Mouse (Mus musculus): ENCODE data around the gene Trmt1. TPM values are rescaled to one million over a fixed set of nuclear protein-coding genes. Genes with fewer than 3 reads are reported as not detected.

The Trmt1 gene
- polyA plus RNA-seq, 1 experiment from 2014 or later: 73.3 TPM

DNA sequence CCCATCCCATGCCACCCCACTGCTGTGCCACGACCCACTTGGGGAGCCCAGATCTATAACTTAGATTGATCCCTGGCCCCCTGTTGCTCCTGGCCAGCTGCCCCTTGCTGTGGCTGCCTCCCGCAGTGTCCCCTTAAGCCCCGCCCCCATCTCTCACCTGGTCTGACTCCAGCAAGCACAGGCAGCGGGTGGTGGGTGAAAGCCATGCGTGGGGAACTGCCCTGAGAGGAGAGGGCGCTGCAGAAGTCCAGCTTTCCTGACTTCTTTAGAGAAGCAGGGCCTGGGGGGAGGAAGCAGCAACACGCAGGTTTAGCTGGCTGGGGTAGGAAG, 37.4 kb downstream of the Trmt1 start:
- Histone ChIP-seq H3K4me1 (replicated peaks; ENCODE audit: control insufficient read depth, insufficient read depth, low read length) (peaks cover 47% of the 10 kb centered on the region), H3K36me3 (ENCODE audit: control insufficient read depth, insufficient read depth) (peaks cover 16% of the 10 kb centered on the region), H3K27ac (ENCODE audit: low read length) (peak overlapping the region; percentile 93), H3K9me3 (ENCODE audit: control insufficient read depth, low read length) (no peaks in the 10 kb centered on the region), H3K4me2 (ENCODE audit: low read length) (no peak overlapping the region), H3K9ac (replicated peaks; ENCODE audit: low read depth, low read length) (peak overlapping the region; percentile 14), H3K4me3 (replicated peaks; ENCODE audit: low read length) (no peak overlapping the region), H3K27me3 (replicated peaks; ENCODE audit: control insufficient read depth, insufficient read depth, low read length) (no peaks in the 10 kb centered on the region)
- no peak for ATAC-seq
- WGBS: 25% methylated on average over 7 of the region's 7 CpGs

DNA sequence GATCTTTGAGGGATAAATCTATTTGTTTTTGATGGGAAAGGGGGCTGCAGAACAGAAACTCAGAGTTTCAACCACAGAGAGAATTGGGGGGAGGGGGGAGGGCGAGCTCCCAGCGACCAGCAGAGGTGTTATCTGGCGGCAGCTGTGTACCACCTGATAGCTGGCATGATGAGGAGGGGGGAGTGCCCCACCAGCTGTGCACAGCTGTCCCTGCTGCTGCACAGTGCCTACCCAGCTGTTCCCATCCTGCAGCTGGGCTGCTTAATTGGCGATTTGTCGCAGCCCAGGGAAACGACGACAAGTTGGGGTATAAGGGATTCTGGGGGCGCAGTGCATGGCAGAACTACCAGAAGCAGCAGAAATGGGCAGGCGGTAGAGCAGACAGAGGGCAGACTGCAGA, 38.6 kb downstream of the Trmt1 start:
- 47% methylated on average over 9 of the region's 9 CpGs for WGBS
- ATAC-seq: no peak
- Histone ChIP-seq H3K9me3 (ENCODE audit: control insufficient read depth, low read length) (no peaks in the 10 kb centered on the region), H3K36me3 (ENCODE audit: control insufficient read depth, insufficient read depth) (peaks cover 11% of the 10 kb centered on the region), H3K4me1 (replicated peaks; ENCODE audit: control insufficient read depth, insufficient read depth, low read length) (peaks cover 57% of the 10 kb centered on the region), H3K4me2 (ENCODE audit: low read length) (no peak overlapping the region), H3K27me3 (replicated peaks; ENCODE audit: control insufficient read depth, insufficient read depth, low read length) (no peaks in the 10 kb centered on the region), H3K4me3 (replicated peaks; ENCODE audit: low read length) (no peak overlapping the region), H3K27ac (ENCODE audit: low read length) (peak overlapping the region; percentile 93), H3K9ac (replicated peaks; ENCODE audit: low read depth, low read length) (no peak overlapping the region)

DNA sequence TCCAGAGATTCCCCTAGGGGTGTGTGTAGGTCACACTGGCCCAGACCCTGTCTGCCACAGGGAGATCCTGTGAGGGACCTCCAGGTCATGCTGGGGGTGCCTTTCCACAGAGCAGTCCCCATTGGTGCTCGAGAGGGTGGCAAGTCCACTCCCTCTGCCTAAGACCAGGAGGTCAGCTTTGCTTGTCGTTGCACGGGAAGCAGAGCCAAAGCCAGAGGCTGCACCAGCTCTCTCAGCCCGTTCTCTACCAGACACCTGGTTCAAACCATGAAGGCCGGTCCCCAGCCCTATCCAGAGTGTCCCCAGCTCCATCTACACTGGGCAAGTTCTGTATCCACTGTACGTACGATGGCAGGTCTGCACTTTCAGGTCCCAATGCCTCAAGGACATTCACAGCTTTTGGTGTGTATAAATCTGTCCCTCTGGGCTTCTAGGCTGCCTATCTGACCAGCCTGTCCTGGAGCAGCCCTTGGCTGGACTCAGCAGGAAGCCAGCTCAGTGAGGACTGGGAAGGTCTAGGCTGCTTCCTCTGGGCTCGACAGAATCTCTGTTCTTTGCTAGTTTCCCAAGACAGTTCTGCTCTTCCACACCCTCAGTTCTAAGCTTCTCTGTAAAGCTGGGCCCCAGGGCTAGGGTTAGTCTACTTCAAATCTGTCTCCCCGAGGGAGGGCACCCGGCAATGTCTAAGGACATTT, 39.3 kb downstream of the Trmt1 start:
- WGBS: 57% methylated on average over 10 of the region's 10 CpGs
- H3K36me3 ChIP-seq (ENCODE audit: control insufficient read depth, insufficient read depth): peaks cover 11% of the 10 kb centered on the region
- H3K4me2 ChIP-seq (ENCODE audit: low read length): no peak overlapping the region
- H3K4me1 ChIP-seq (replicated peaks; ENCODE audit: control insufficient read depth, insufficient read depth, low read length): peaks cover 64% of the 10 kb centered on the region
- no peaks in the 10 kb centered on the region for H3K27me3 ChIP-seq (replicated peaks; ENCODE audit: control insufficient read depth, insufficient read depth, low read length)
- H3K9ac ChIP-seq (replicated peaks; ENCODE audit: low read depth, low read length): peak overlapping the region; percentile 32
- no peaks in the 10 kb centered on the region for H3K9me3 ChIP-seq (ENCODE audit: control insufficient read depth, low read length)
- no peak for ATAC-seq
- H3K27ac ChIP-seq (ENCODE audit: low read length): peak overlapping the region; percentile 93
- no peak overlapping the region for H3K4me3 ChIP-seq (replicated peaks; ENCODE audit: low read length)

DNA sequence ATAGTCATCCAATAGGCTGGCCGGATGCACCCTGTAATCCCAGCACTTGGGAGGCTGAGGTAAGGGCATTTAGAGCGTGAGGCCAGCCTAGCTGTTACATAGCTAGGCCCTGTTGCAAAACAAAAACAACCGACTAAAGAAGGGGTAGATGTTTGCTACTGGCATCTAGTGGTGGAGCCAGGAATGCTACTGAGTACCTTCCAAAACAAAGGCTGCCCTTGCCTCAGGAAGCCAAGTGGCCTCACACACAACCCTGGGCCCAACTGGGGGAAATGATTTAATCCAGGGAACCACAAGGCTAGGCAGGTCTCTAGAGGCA, 39.8 kb downstream of the Trmt1 start:
- H3K27me3 ChIP-seq (replicated peaks; ENCODE audit: control insufficient read depth, insufficient read depth, low read length): no peaks in the 10 kb centered on the region
- peaks cover 69% of the 10 kb centered on the region for H3K4me1 ChIP-seq (replicated peaks; ENCODE audit: control insufficient read depth, insufficient read depth, low read length)
- no peak overlapping the region for H3K4me3 ChIP-seq (replicated peaks; ENCODE audit: low read length)
- ATAC-seq: no peak
- no peak overlapping the region for H3K4me2 ChIP-seq (ENCODE audit: low read length)
- 6% methylated on average over 3 of the region's 3 CpGs for WGBS
- H3K27ac ChIP-seq (ENCODE audit: low read length): peak overlapping the region; percentile 93
- H3K9me3 ChIP-seq (ENCODE audit: control insufficient read depth, low read length): no peaks in the 10 kb centered on the region
- peaks cover 11% of the 10 kb centered on the region for H3K36me3 ChIP-seq (ENCODE audit: control insufficient read depth, insufficient read depth)
- no peak overlapping the region for H3K9ac ChIP-seq (replicated peaks; ENCODE audit: low read depth, low read length)

DNA sequence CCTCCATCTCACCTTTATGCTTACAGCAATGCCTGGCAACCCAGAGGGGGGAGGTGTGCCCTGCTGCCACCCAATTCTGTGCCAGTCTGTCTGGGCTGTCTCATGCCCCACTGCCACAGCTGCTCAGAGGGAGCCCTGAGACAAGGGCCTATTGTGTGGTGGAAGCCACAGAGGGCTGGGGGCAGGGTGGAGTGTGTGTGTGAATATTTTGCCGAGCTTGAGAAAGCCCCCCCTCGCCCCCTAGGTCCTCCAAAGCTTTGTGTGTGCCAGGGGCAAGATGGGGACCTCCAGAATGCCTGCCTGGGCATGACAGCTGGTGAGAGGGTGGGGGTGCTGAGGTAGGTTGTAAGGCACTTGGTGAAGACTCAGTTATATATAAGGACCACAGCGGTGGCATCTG, 42.4 kb downstream of the Trmt1 start:
- no peaks in the 10 kb centered on the region for H3K27me3 ChIP-seq (replicated peaks; ENCODE audit: control insufficient read depth, insufficient read depth, low read length)
- H3K9ac ChIP-seq (replicated peaks; ENCODE audit: low read depth, low read length): peak overlapping the region; percentile 31; the same call in 1 of the 2 replicates
- ATAC-seq: peak; percentile 75
- H3K9me3 ChIP-seq (ENCODE audit: control insufficient read depth, low read length): no peaks in the 10 kb centered on the region
- no peak overlapping the region for H3K4me2 ChIP-seq (ENCODE audit: low read length)
- no peak overlapping the region for H3K4me3 ChIP-seq (replicated peaks; ENCODE audit: low read length)
- WGBS: 31% methylated on average over 3 of the region's 3 CpGs
- H3K36me3 ChIP-seq (ENCODE audit: control insufficient read depth, insufficient read depth): peaks cover 9% of the 10 kb centered on the region
- H3K4me1 ChIP-seq (replicated peaks; ENCODE audit: control insufficient read depth, insufficient read depth, low read length): peaks cover 83% of the 10 kb centered on the region
- peak overlapping the region; percentile 95 for H3K27ac ChIP-seq (ENCODE audit: low read length)

DNA sequence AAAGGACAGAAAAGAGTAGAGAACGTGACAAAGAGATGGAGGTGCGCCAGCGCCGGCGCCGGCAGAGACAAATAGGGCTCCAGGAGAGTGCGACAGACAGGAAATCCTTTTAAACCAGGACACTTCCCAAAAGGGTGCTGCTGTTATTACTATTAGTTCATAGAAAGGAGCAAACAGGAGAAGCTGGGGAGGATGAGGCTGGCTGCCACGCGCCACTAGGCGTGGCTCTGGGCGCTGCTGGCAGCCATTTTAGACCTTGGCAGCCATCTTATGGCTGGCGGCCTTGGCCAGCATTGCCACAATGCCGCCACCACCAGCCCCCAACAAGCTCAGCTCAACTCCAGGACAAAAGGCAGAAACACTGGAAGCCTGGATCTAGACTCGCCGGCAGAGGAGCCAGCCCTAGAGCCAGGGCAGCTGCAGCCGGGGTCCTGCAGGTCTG, 43.8 kb downstream of the Trmt1 start:
- H3K4me1 ChIP-seq (replicated peaks; ENCODE audit: control insufficient read depth, insufficient read depth, low read length): peaks cover 83% of the 10 kb centered on the region
- peak; percentile 21; the same call in 1 of the 2 replicates for ATAC-seq
- H3K27me3 ChIP-seq (replicated peaks; ENCODE audit: control insufficient read depth, insufficient read depth, low read length): no peaks in the 10 kb centered on the region
- WGBS: 66% methylated on average over 16 of the region's 16 CpGs
- H3K36me3 ChIP-seq (ENCODE audit: control insufficient read depth, insufficient read depth): peaks cover 9% of the 10 kb centered on the region
- H3K4me3 ChIP-seq (replicated peaks; ENCODE audit: low read length): no peak overlapping the region
- peak overlapping the region; percentile 57 for H3K9ac ChIP-seq (replicated peaks; ENCODE audit: low read depth, low read length)
- H3K27ac ChIP-seq (ENCODE audit: low read length): peak overlapping the region; percentile 95
- peak overlapping the region; percentile 40 for H3K4me2 ChIP-seq (ENCODE audit: low read length)
- no peaks in the 10 kb centered on the region for H3K9me3 ChIP-seq (ENCODE audit: control insufficient read depth, low read length)

DNA sequence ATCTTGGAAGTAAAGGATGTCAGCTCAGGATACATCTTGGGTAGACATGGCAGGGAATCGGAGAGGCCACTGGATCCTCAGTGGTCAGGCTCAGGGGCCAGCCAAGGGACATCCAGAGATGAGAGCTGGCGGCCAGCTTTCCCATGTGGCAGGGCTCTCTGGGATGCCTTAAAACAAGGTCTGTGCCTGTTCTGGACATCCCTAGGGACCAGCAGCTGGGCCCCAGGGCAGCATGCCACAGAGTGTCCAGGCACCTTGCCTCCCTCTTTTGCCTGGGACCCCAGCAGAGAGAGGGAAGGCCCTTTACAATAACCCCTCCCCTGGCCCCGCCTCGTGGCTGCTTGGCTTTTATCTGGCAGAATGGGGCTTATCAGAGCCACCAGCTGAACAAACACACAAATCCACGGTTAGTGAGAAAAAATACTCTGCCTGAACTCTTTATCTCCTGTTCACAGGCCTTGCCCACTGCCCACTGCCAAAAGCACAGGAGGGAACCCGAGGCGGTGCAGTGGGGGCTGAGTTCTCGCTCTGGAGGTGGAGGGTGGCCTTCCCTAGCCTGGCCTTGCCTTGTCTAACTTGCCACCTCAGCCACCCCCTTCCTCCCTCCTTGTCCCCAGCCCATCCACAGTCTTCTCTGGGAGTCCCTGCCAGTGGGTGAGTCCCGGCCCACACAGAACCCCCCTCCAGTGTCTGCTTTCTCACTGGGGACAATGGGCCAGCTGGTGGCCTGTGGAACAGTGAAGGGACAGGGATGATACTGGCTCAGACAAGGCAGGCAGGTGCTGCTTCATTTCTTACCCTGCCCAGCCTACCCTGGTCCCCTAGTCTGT, 44.6 kb downstream of the Trmt1 start:
- Histone ChIP-seq H3K9ac (replicated peaks; ENCODE audit: low read depth, low read length) (peak overlapping the region; percentile 57), H3K4me1 (replicated peaks; ENCODE audit: control insufficient read depth, insufficient read depth, low read length) (peaks cover 83% of the 10 kb centered on the region), H3K36me3 (ENCODE audit: control insufficient read depth, insufficient read depth) (peaks cover 9% of the 10 kb centered on the region), H3K4me3 (replicated peaks; ENCODE audit: low read length) (no peak overlapping the region), H3K27me3 (replicated peaks; ENCODE audit: control insufficient read depth, insufficient read depth, low read length) (no peaks in the 10 kb centered on the region), H3K9me3 (ENCODE audit: control insufficient read depth, low read length) (no peaks in the 10 kb centered on the region), H3K4me2 (ENCODE audit: low read length) (peak overlapping the region; percentile 40), H3K27ac (ENCODE audit: low read length) (peak overlapping the region; percentile 95)
- peak; percentile 24 for ATAC-seq
- WGBS: 15% methylated on average over 9 of the region's 9 CpGs

DNA sequence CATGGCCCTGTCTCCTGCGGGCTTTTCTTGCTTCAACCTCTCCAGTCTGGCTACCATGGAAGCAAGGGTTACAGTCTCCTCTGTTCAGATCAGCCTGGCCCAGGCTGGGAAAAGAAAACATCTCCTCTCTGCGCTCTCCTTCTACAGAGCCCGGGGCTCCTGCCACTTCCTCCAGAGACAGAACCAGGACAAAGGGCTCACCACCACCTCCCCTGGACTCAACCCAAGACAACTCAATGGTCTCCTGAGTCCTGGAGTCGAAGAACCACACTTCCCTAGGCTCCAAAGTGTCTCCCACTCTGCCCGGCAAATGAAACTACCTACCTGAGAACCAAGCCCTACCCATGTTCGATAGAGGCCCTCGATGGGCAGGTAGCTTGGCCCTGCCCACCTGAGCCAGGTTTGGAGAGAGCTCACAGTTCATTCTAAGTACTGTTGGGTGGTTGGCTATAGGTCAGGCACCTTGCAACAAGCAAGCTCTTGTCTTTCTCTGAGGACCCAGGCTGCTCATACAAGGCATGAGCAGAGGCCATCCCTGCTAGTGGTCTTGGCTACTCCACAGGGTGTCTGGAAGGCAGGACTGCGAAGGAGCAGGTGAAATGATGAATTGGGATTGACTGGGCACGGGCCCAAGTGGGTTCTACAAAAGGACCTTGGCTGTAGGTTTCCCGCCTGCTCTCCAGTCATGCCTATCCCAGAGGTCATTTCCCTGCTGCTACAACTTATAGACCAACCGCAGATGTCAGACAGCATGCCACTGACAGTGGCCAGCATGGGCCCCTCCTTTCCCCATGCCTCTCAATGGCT, 45.5 kb downstream of the Trmt1 start:
- H3K9ac ChIP-seq (replicated peaks; ENCODE audit: low read depth, low read length): peak overlapping the region; percentile 57

DNA sequence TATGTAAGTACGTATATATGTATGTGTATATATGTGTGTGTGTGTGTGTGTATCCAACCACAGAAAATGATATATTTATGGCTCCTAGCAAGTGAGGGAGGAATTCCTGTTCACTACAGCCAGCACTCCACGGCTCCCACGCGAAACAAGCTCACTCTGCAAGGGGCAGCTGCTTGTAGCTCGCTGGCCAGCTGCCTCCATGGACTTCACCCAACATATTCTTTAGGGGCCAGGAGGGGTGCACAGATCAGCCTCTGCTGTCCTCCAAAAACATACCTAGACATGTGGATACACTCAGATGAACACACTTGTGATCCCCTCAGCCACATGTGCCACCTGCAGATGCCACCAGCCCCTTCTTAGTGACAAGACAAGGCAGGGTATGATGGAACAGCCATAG, 46.4 kb downstream of the Trmt1 start:
- Histone ChIP-seq H3K9me3 (ENCODE audit: control insufficient read depth, low read length) (no peaks in the 10 kb centered on the region), H3K27me3 (replicated peaks; ENCODE audit: control insufficient read depth, insufficient read depth, low read length) (no peaks in the 10 kb centered on the region), H3K36me3 (ENCODE audit: control insufficient read depth, insufficient read depth) (no peaks in the 10 kb centered on the region), H3K4me2 (ENCODE audit: low read length) (no peak overlapping the region), H3K9ac (replicated peaks; ENCODE audit: low read depth, low read length) (no peak overlapping the region), H3K4me3 (replicated peaks; ENCODE audit: low read length) (no peak overlapping the region), H3K4me1 (replicated peaks; ENCODE audit: control insufficient read depth, insufficient read depth, low read length) (peaks cover 94% of the 10 kb centered on the region), H3K27ac (ENCODE audit: low read length) (peak overlapping the region; percentile 68)
- WGBS: 45% methylated on average over 5 of the region's 5 CpGs
- ATAC-seq: no peak

More for the DNA sequence above, 45.5 kb downstream of the Trmt1 start:
- no peaks in the 10 kb centered on the region for H3K27me3 ChIP-seq (replicated peaks; ENCODE audit: control insufficient read depth, insufficient read depth, low read length)
- WGBS: 56% methylated on average over 11 of the region's 11 CpGs
- peaks cover 87% of the 10 kb centered on the region for H3K4me1 ChIP-seq (replicated peaks; ENCODE audit: control insufficient read depth, insufficient read depth, low read length)
- peak overlapping the region; percentile 95 for H3K27ac ChIP-seq (ENCODE audit: low read length)
- H3K36me3 ChIP-seq (ENCODE audit: control insufficient read depth, insufficient read depth): peaks cover 2% of the 10 kb centered on the region; the same call in 1 of the 2 replicates
- H3K4me2 ChIP-seq (ENCODE audit: low read length): no peak overlapping the region
- H3K4me3 ChIP-seq (replicated peaks; ENCODE audit: low read length): no peak overlapping the region
- no peak for ATAC-seq
- no peaks in the 10 kb centered on the region for H3K9me3 ChIP-seq (ENCODE audit: control insufficient read depth, low read length)
